Mouse (Mus musculus) left cerebral cortex, postnatal 36 days (tissue): ENCODE results near the gene P4hb. TPM values are rescaled to one million over a fixed set of nuclear protein-coding genes. Genes with fewer than 3 reads are reported as not detected.
"Not testable (repeated sequence)": the region's sequence is repeated elsewhere in the genome, so short reads cannot be mapped to it uniquely, and the experiment has no call there.

Source experiments
- DNase-seq, 2 experiments: peaks; one replicate each; pipeline ENCODE4 v3.0.0; 2021 to 2022; ENCODE audit warnings: low spot score in 2 of 2, mixed read lengths in 1 of 2
- intact Hi-C: fragments of 180-260 bp; cut with DNase I; formaldehyde crosslinking; loops from one replicate; pipeline ENCODE4 v1.15.1; 2025
- total RNA-seq, 2 experiments: library from RNA; stranded (reverse); gene quantifications; 2 replicates each; pipeline ENCODE4 v1.2.3; 2021

The P4hb gene
- total RNA-seq, 2 experiments from 2014 or later, result 122 to 126 TPM

DNA sequence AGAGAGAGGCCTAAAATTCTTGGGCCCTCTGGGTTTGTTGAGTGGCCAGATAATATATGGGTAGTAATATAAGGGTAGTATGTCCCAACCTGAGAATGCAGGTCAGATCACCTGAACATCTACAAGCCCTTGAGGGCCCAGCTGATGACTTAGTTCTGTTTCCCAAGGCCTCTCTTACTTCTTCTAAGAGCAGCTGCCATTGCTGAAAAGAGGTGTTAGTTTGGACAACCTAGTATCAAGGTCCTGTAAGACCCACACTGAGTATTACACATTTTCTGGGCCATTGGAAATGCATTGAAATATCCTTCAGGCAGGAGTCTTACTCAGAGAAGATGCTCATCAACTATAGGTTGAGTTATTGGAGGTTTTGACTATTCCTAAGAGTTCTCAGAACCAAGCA is 2.9 kb upstream of the P4hb start:
- intact Hi-C loops, result loop anchor here (10.0 kb wide), 1 partner anchor 91 kb away; the partner anchor contains the start of gene Mrpl12
- no peak for DNase-seq

- intact Hi-C loops, result loop anchor here (10.0 kb wide), 1 partner anchor 90 kb away; the partner anchor contains the start of gene Mrpl12
These were observed 2.0 kb upstream of the P4hb start for GRCm38 (mm10) chr11:120575046-120575445.

GRCm38 (mm10) chr11:120574278-120574600 is 1.2 kb upstream of the P4hb start:
- DNase-seq, result no peak
- intact Hi-C loops, result loop anchor here (10.0 kb wide), 1 partner anchor 89 kb away; the partner anchor contains the start of gene Mrpl12

More at GRCm38 (mm10) chr11:120575046-120575445, 2.0 kb upstream of the P4hb start:
- no peak for DNase-seq

DNA sequence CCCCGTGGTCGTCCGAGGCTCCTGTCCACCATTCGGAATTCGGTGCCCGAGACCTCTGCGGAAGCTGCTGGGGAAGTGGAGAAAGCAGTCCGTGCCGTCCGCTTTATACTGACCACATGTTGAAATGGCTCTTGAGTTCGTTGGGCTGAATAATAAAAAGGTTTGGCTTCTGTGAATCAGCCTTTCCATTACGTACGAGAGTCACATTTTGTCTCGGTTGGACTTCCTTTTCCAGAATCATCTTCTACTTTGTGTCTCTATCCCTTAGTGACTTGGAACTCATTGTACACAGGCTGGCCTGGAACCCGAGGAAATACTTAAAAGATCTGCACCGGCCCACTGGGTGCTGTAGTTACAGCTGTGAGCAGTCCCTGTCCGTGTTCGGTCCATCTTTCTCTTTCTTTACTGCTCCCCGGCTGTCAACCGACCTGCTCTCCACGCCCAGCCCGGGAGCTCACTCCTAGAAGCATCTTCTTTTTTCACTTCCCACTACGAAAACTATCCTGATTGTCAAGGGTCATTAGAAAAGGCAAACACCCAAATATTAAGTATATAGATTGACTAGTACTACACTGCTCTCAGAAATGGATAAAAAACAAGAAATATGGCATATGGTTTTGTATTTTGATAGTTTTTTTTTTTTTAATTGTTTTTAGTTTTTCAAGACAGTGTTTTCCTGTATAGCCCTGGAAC is 678 bp upstream of the P4hb start:
- intact Hi-C loops, result loop anchor here (1.0 to 10.0 kb wide), 2 partner anchors 8 to 89 kb away; partner anchors contain the start of genes Arhgdia and Mrpl12
- no peak for DNase-seq

- intact Hi-C loops, result loop anchor here (10.0 kb wide), 1 partner anchor 88 kb away; the partner anchor contains the start of gene Mrpl12
- peak in 1 of 2 experiments; percentile 18 for DNase-seq
These were observed 669 bp downstream of the P4hb start for GRCm38 (mm10) chr11:120572417-120572751.

DNA sequence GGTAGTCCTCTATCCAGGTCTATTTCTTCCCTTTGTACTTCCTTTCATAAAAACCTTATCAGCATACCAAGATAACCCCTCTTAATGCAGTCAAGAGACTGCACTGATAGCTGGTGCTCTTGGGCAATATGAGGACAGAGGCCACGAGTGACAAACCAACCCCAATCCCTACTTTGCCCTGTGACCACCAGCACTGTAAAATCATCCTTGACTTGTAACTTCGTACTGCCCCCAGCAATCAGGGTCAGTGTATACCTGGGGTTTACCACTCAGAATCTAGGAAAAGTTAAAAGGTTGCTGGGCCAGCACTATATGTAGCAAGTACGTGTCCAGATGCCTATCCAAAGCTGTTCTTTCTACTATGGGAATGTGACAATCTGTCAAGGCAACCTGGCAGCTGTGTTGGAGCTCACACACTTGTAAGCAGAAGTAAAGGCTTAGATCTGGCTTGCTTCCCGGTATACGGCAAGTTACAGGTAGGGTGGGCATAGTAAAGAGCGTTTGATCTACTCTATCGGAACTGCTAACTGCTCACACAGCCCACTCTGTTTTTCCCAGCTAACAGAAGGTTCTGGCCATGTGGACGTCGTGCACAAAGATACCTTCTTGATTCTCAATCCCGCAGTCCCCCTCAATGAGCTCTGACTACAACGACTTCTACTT is 1.2 kb downstream of the P4hb start:
- intact Hi-C loops, result loop anchor here (2.0 to 10.0 kb wide), 2 partner anchors 57 to 87 kb away; partner anchors contain the start of gene Mrpl12

DNA sequence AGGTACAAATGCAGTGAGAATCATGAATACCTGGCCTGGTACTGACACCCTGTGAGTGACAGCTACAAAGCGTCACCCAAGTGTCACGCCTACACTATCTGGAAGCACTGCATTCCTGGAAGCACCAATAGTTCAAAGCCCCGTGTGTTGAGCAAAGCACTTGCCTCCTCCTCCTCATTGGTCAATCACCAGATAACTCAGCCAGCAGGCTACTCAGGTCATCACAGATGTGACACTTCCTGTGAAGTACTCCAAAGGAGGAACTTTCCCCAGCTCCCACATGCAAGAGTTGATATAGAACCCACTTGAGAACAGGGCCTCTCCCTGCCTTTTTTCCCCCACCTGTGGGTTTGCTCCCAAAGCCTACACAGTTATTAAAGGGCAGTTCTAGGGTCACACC is 1.9 kb downstream of the P4hb start:
- no peak for DNase-seq
- intact Hi-C loops, result loop anchor here (2.0 to 10.0 kb wide), 2 partner anchors 56 to 86 kb away; partner anchors contain the start of gene Mrpl12

More for the DNA sequence above, 1.2 kb downstream of the P4hb start:
- DNase-seq, result no peak

- no peak for DNase-seq
- intact Hi-C loops, result no loop called here
These were observed 4.7 kb downstream of the P4hb start for GRCm38 (mm10) chr11:120568324-120568723.

- intact Hi-C loops, result no loop called here
- DNase-seq, result peak in 1 of 2 experiments; percentile 11
These were observed 7.9 kb downstream of the P4hb start for GRCm38 (mm10) chr11:120565114-120565513.

DNA sequence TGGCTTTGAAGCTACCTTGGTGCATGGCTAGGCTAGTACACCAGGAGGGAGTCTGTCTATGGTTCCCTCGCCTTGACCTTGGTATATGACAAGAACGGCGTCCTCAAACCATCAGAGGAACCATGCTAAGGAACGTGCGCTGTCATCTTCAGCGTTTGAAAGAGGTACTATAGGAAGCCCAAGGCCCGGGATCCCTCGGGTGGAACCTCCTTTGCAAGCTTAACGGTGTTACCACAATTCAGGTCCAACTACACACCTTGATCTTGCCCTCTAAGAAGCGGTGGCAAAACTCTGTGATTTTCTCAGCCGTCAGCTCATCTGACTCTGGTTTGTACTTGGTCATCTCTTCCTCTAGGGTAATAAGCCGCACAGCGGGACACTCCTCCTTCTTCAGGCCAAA is 10.1 kb downstream of the P4hb start:
- intact Hi-C loops, result no loop called here
- DNase-seq, result no peak

- intact Hi-C loops, result no loop called here
- no peak for DNase-seq
These were observed 11.9 kb downstream of the P4hb start for GRCm38 (mm10) chr11:120560952-120561728.

- intact Hi-C loops, DNase-seq: not testable (repeated sequence)
These were observed 14.2 kb downstream of the P4hb start for GRCm38 (mm10) chr11:120558843-120559242.

GRCm38 (mm10) chr11:120555260-120555659 is 17.8 kb downstream of the P4hb start:
- intact Hi-C loops, result no loop called here

GRCm38 (mm10) chr11:120554834-120555233 is 18.2 kb downstream of the P4hb start:
- DNase-seq, result no peak
- intact Hi-C loops, result no loop called here

More at GRCm38 (mm10) chr11:120555260-120555659, 17.8 kb downstream of the P4hb start:
- DNase-seq, result no peak

- no peak for DNase-seq
- intact Hi-C loops, result no loop called here
These were observed 20.3 kb downstream of the P4hb start for GRCm38 (mm10) chr11:120552736-120553135.

DNA sequence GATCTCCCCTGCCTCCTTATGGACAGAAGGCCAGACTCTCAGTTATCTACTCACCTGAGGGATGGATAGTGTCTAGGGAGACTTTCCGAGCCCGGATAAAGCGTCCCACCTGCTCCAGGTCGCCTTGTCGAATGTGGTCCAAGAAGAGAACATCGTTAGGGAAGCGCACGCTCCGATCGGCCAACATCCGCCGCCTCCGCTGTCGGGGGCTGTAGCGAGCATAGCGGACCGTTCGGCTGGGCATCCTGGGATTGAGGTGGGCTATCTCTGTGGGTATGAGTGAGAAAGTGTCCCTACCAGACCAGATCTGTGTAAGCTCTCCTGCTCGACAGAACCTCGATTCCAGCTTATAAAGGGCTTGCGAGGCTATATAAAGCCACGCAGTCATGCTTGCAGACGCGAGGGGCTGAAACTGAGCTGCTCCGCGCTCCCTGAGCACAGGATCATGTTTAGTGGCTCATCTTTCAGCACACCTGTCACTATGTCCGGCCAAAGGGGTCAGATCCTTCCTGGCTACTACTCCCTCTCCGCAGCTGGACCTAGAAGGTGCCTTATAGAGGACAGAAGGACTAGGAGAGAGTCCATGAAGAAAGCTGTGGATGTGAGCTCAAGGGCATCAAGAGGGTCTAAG is 22.1 kb downstream of the P4hb start, which contains the start of gene Ppp1r27:
Ppp1r27 (minus strand) TSS at position 323 of the 631 bp plus-strand sequence.
- intact Hi-C loops, result no loop called here

DNA sequence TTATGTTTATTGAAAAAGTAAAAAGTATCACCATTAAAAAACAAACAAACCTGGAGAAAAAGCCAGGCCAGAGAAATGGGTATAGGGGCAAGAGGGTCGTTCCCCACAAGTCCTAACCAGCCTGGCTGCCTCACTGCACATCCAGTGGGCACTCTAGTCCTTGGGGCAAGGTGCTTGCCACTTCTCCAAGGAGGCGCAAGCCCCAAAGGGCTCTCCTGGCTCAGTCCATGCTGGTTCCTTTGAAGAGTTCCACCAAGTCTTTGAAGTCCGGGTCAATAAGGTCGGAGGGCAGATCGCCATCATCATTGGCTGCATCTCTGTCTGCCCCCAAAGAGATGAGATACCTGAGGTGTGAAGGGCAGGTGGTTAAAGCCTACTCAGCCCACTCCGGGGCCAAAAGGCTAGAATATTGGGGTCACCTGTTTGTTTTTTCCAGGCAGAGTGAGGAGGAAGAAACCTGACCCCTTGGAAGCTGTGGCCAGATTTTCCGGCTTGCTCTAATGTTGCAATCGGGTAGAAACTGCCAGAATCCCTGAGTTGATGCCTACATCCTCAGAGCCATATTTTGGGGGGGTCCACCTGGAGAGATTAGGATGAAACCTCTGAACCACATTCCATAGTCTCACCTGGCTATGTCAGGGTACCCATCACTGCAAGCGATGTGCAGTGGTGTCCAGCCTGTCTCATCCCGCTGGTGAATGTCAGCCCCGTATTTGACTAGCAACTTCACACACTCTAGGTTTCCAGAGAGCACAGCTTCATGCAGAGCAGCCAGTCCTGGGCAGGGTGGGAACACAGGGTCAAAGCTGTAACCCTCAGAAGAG is 22.9 kb downstream of the P4hb start:
- intact Hi-C loops, result loop anchor here (5.0 kb wide), 1 partner anchor 63 kb away; no protein-coding TSS in a partner anchor
- DNase-seq, result no peak

More for the DNA sequence above, 22.1 kb downstream of the P4hb start, which contains the start of gene Ppp1r27:
- no peak for DNase-seq

DNA sequence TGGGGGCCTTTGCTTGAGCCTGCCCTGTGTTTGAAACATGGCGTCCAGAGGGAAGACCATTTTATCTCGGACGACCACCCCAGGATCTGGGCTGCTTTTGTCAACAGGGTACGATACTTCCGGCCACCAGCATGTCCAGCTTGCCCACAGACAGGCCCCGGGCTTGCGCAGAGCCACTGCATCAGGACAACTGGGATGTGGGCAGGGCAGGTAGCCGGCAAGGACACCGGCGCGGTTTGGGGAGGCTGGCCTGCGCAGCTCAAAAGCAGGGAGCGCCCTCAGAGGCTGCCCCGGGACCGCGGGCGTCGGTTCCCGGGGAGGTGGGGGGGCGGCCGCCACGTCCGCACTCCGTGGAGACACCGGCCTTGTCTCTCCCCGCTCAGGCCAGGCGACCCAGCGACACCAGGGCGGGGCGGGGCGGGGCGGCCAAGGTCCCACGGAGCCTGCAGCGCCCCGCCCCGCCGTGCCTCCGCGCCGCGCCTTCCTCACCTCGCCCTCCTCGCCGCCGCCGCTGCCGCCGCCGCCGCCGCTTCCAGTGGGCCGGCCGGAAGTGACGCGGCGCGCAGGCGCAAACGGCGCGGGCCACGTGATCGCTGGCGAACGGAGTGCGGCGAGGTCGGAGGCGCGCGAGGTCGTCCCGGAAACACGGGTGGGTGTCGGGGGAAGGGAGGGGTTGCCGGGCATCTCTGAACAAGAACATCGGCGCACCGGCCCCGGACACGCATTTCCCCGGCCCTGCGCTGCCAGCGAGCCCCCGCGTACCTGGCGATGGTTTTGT is 23.7 kb downstream of the P4hb start, which contains the start of gene Mcrip1:
Mcrip1 (minus strand) TSS at position 560 of the 778 bp plus-strand sequence.
- DNase-seq, result peak; percentile 93 to 96
- intact Hi-C loops, result loop anchor here (5.0 kb wide), 1 partner anchor 62 kb away; no protein-coding TSS in a partner anchor
